Mouse (Mus musculus) lung, postnatal 0 days (tissue): Measurements from ENCODE around the gene B3galt1. TPM values are rescaled to one million over a fixed set of nuclear protein-coding genes. Genes with fewer than 3 reads are reported as not detected.

ENCODE experiments used
- ATAC-seq: fragments of 200-750 bp; cut with Nextera tagmentation; 2 replicates; pipeline ENCODE4 v1.8.0; 2017; ENCODE audit warnings: moderate library complexity
- DNase-seq: peaks from one replicate; pipeline ENCODE4 v3.0.0-alpha.2; 2016; ENCODE audit warnings: low spot score
- H3K27ac ChIP-seq: fragments of 300-500 bp; sonication (generic); 2 replicates; pipeline ENCODE4 v1.5.1; 2014; ENCODE audit warnings: antibody characterized with exemption, mild to moderate bottlenecking, low read length, mixed read lengths
- H3K27me3 ChIP-seq: fragments of 300-500 bp; sonication (generic); replicated peaks from 2 replicates; pipeline ENCODE4 v1.6.1; 2014; ENCODE audit warnings: low read length, mixed read lengths; ENCODE audit not compliant: insufficient read depth
- H3K36me3 ChIP-seq: fragments of 300-500 bp; sonication (generic); 2 replicates; pipeline ENCODE4 v1.6.1; 2014; ENCODE audit warnings: low read length, mixed read lengths; ENCODE audit not compliant: insufficient read depth
- H3K4me1 ChIP-seq: fragments of 300-500 bp; sonication (generic); 2 replicates; pipeline ENCODE4 v1.6.1; 2014; ENCODE audit warnings: antibody characterized with exemption, low read depth, low read length, mixed read lengths; ENCODE audit not compliant: insufficient read depth
- H3K4me2 ChIP-seq: fragments of 300-500 bp; sonication (generic); replicated peaks from 2 replicates; pipeline ENCODE4 v1.6.1; 2014; ENCODE audit warnings: low read depth, mild to moderate bottlenecking, low read length, moderate library complexity, mixed read lengths
- H3K4me3 ChIP-seq: fragments of 300-500 bp; sonication (generic); 2 replicates; pipeline ENCODE4 v1.5.1; 2014; ENCODE audit warnings: low read depth, low read length
- H3K9ac ChIP-seq: fragments of 300-500 bp; sonication (generic); replicated peaks from 2 replicates; pipeline ENCODE4 v1.6.1; 2014; ENCODE audit warnings: low read depth, mild to moderate bottlenecking
- H3K9me3 ChIP-seq: fragments of 300-500 bp; sonication (generic); 2 replicates; pipeline ENCODE4 v1.6.1; 2016; ENCODE audit warnings: low read length, mixed read lengths
- CTCF ChIP-seq: IDR thresholded peaks from 2 replicates; pipeline ENCODE4 v1.5.1; 2016; ENCODE audit warnings: antibody characterized with exemption, mild to moderate bottlenecking
- EP300 ChIP-seq: IDR thresholded peaks from 2 replicates; pipeline ENCODE4 v1.6.1; 2016; ENCODE audit warnings: antibody characterized with exemption, mild to moderate bottlenecking, control low read depth
- WGBS: fragments of 180-500 bp; shearing (Covaris S2); extraction: QIAGEN DNeasy Blood & Tissue Kit; methylation state at CpG from one replicate; pipeline ENCODE4 v1.1.7; 2014; 5-methylcytosine and 5-hydroxymethylcytosine counted together
- polyA plus RNA-seq: library from polyadenylated mRNA; unstranded; fragments of >200 nt; fragmentation: Nextera tagmentation; extraction: Ambion mirVana; gene quantifications from 2 replicates; pipeline ENCODE4 v1.2.1, GENCODE M21; 2015

Gene B3galt1
- polyA plus RNA-seq, 1 experiment from 2014 or later, result 0.30 TPM

DNA sequence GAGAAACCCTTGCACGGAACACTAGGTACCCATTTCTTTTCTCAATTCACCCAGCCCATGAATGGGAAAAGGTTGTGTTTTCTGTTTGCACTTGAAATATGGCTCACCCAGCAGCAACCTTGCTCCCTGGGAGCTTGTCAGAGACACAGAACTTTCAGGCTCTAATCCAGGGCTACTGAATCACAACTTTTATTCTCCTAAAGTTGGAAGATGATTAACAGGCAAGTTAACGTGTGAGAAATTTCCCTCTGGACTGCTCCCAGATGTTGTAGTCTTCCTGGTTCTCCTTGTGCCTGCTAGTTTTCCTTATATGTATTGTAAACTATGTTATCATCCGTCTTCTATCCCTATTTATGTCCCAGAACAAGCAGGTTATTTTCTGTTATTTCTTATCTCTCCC, 221.9 kb downstream of the B3galt1 start:
- WGBS, result 70% methylated on average over 3 of the region's 3 CpGs
- no peak overlapping the region for H3K27ac ChIP-seq
- no peaks in the 10 kb centered on the region for H3K36me3 ChIP-seq
- ATAC-seq (no peak), DNase-seq (no peak)
- H3K9me3 ChIP-seq, result no peaks in the 10 kb centered on the region
- H3K4me1 ChIP-seq, result no peaks in the 10 kb centered on the region
- H3K4me2 ChIP-seq, result no peak overlapping the region
- H3K27me3 ChIP-seq, result no peaks in the 10 kb centered on the region
- H3K9ac ChIP-seq, result no peak overlapping the region
- TF ChIP-seq CTCF (no peak), EP300 (no peak)
- H3K4me3 ChIP-seq, result no peak overlapping the region

GRCm38 (mm10) chr2:67797561-67797960, 231.9 kb downstream of the B3galt1 start:
- 81% methylated on average over 4 of the region's 4 CpGs for WGBS
- H3K4me3 ChIP-seq, result no peak overlapping the region
- H3K36me3 ChIP-seq, result no peaks in the 10 kb centered on the region
- H3K27ac ChIP-seq, result no peak overlapping the region
- no peaks in the 10 kb centered on the region for H3K27me3 ChIP-seq
- no peak for DNase-seq
- no peak for TF ChIP-seq CTCF
- H3K4me1 ChIP-seq, result no peaks in the 10 kb centered on the region
- H3K9me3 ChIP-seq, result no peaks in the 10 kb centered on the region
- no peak for ATAC-seq
- H3K4me2 ChIP-seq, result no peak overlapping the region
- no peak overlapping the region for H3K9ac ChIP-seq

DNA sequence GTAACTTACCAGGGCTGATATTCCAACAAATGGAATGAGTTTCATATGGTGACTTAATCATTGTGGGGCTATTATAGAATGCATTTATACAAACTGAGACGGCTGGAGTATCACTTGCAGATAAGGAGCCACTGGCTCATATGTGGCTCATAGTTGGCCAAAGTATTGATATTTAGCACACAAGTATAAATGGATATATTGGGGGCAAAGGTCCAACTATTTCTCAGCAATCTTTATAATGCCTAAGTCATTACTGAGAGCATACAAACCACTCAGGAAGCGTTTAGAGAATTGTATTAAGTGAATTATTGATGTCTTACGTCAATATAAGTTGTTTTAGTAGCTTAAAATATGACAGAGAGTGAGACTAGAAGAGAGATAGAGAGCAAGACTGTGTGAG, 234.3 kb downstream of the B3galt1 start:
- Histone ChIP-seq H3K36me3 (no peaks in the 10 kb centered on the region), H3K27ac (no peak overlapping the region), H3K4me2 (no peak overlapping the region), H3K9ac (no peak overlapping the region), H3K9me3 (no peaks in the 10 kb centered on the region), H3K27me3 (no peaks in the 10 kb centered on the region), H3K4me1 (no peaks in the 10 kb centered on the region), H3K4me3 (no peak overlapping the region)
- 68% methylated on average over 3 of the region's 3 CpGs for WGBS
- TF ChIP-seq EP300 (no peak), CTCF (no peak)
- ATAC-seq (no peak), DNase-seq (no peak)

- Histone ChIP-seq H3K36me3 (no peaks in the 10 kb centered on the region), H3K9me3 (no peaks in the 10 kb centered on the region), H3K4me2 (no peak overlapping the region), H3K9ac (no peak overlapping the region), H3K27me3 (no peaks in the 10 kb centered on the region), H3K4me1 (no peaks in the 10 kb centered on the region), H3K4me3 (no peak overlapping the region), H3K27ac (no peak overlapping the region)
- 50% methylated on average over 2 of the region's 2 CpGs for whole genome bisulfite sequencing
- TF ChIP-seq EP300 (no peak), CTCF (no peak)
- ATAC-seq (no peak), DNase-seq (no peak)
Measured at GRCm38 (mm10) chr2:67816149-67816548, 250.5 kb downstream of the B3galt1 start.

DNA sequence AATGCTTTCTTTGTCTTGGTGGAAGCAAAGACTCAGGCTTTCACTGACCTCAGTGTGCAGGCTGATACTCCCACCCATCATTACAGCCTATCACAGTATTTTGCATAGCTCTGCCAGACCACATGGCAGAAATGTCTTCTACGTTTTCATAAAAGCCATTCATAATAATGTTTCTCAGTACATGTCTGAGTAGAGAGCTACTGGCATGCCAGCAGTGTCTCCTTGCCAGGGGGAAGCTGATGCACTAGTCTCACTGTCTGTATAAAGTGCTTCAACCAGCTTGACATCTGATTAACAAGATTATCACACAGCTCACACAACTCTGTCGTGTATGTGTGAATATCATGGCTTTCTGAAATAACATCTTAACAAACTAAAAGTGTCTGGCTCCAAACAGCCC, 252.3 kb downstream of the B3galt1 start:
- Histone ChIP-seq H3K4me3 (no peak overlapping the region), H3K9me3 (no peaks in the 10 kb centered on the region), H3K4me2 (no peak overlapping the region), H3K27ac (no peak overlapping the region), H3K27me3 (no peaks in the 10 kb centered on the region), H3K4me1 (no peaks in the 10 kb centered on the region), H3K9ac (no peak overlapping the region), H3K36me3 (no peaks in the 10 kb centered on the region)
- DNase-seq (no peak), ATAC-seq (no peak)
- WGBS, result 31% methylated on average over 2 of the region's 2 CpGs
- TF ChIP-seq EP300, result no peak

GRCm38 (mm10) chr2:67822360-67822759, 256.7 kb downstream of the B3galt1 start:
- no peak overlapping the region for H3K27ac ChIP-seq
- WGBS, result 83% methylated on average over 5 of the region's 5 CpGs
- H3K4me2 ChIP-seq, result no peak overlapping the region
- H3K9ac ChIP-seq, result no peak overlapping the region
- H3K36me3 ChIP-seq, result no peaks in the 10 kb centered on the region
- no peak for DNase-seq
- no peaks in the 10 kb centered on the region for H3K4me1 ChIP-seq
- H3K9me3 ChIP-seq, result no peaks in the 10 kb centered on the region
- no peak overlapping the region for H3K4me3 ChIP-seq
- TF ChIP-seq EP300 (no peak), CTCF (no peak)
- ATAC-seq, result no peak
- no peaks in the 10 kb centered on the region for H3K27me3 ChIP-seq

- no peak overlapping the region for H3K9ac ChIP-seq
- H3K27me3 ChIP-seq, result no peaks in the 10 kb centered on the region
- no peaks in the 10 kb centered on the region for H3K9me3 ChIP-seq
- H3K36me3 ChIP-seq, result no peaks in the 10 kb centered on the region
- DNase-seq (peak; percentile 30), ATAC-seq (peak; percentile 53)
- TF ChIP-seq EP300 (no peak), CTCF (no peak)
- no peak overlapping the region for H3K4me2 ChIP-seq
- 51% methylated on average over 4 of the region's 4 CpGs for WGBS
- no peaks in the 10 kb centered on the region for H3K4me1 ChIP-seq
- no peak overlapping the region for H3K27ac ChIP-seq
- H3K4me3 ChIP-seq, result no peak overlapping the region
Measured at GRCm38 (mm10) chr2:67827697-67828096, 262.0 kb downstream of the B3galt1 start.
